Mouse (Mus musculus) gastrocnemius, postnatal 4 days (tissue): ENCODE measurements at regions not wholly inside any gene's neighbourhood (a gene's known extent, or its start where the extent isn't known, plus 50 kb on each side); places are given as distances from the start of the nearest gene placed in this dataset.

Experiments
- DNase-seq, 2 experiments: peaks; one replicate each; pipeline ENCODE4 v3.0.0; 2021 to 2022; ENCODE audit warnings: low spot score in 2 of 2, mixed read lengths in 2 of 2

- DNase-seq = no peak
Observed at GRCm38 (mm10) chr11:111273651-111274050, 207.7 kb downstream of the Kcnj2 start.

- DNase-seq = no peak
Observed at GRCm38 (mm10) chr11:111280769-111281168, 214.8 kb downstream of the Kcnj2 start.

- no peak for DNase-seq
Observed at GRCm38 (mm10) chr11:111281237-111282160, 215.5 kb downstream of the Kcnj2 start.

GRCm38 (mm10) chr11:111282283-111282682 lies 216.3 kb downstream of the Kcnj2 start:
- no peak for DNase-seq

- DNase-seq = no peak
Observed at GRCm38 (mm10) chr11:111290537-111290936, 224.6 kb downstream of the Kcnj2 start.

- DNase-seq = no peak
Observed at GRCm38 (mm10) chr11:111296309-111296721, 230.4 kb downstream of the Kcnj2 start.

- DNase-seq = no peak
Observed at GRCm38 (mm10) chr11:111312802-111313201, 246.8 kb downstream of the Kcnj2 start.

- DNase-seq = no peak
Observed at GRCm38 (mm10) chr11:111313566-111313965, 247.6 kb downstream of the Kcnj2 start.

- DNase-seq = no peak
Observed at GRCm38 (mm10) chr11:111321576-111321975, 255.6 kb downstream of the Kcnj2 start.

- DNase-seq = no peak
Observed at GRCm38 (mm10) chr11:111324453-111325010, 258.6 kb downstream of the Kcnj2 start.

- no peak for DNase-seq
Observed at GRCm38 (mm10) chr11:111326915-111327314, 261.0 kb downstream of the Kcnj2 start.

- no peak for DNase-seq
Observed at GRCm38 (mm10) chr11:111328258-111328657, 262.3 kb downstream of the Kcnj2 start.

GRCm38 (mm10) chr11:111331592-111331991 lies 265.6 kb downstream of the Kcnj2 start:
- no peak for DNase-seq

GRCm38 (mm10) chr11:111333021-111333420 lies 267.1 kb downstream of the Kcnj2 start:
- no peak for DNase-seq

GRCm38 (mm10) chr11:111347562-111347961 lies 281.6 kb downstream of the Kcnj2 start:
- no peak for DNase-seq

GRCm38 (mm10) chr11:111350028-111350427 lies 284.1 kb downstream of the Kcnj2 start:
- no peak for DNase-seq

- no peak for DNase-seq
Observed at GRCm38 (mm10) chr11:111363363-111363762, 297.4 kb downstream of the Kcnj2 start.

- no peak for DNase-seq
Observed at GRCm38 (mm10) chr11:111377165-111377564, 311.2 kb downstream of the Kcnj2 start.

- DNase-seq = no peak
Observed at GRCm38 (mm10) chr11:111379842-111380241, 313.9 kb downstream of the Kcnj2 start.

- no peak for DNase-seq
Observed at GRCm38 (mm10) chr11:111398706-111399105, 332.7 kb downstream of the Kcnj2 start.

GRCm38 (mm10) chr11:111409266-111409665 lies 343.3 kb downstream of the Kcnj2 start:
- no peak for DNase-seq

GRCm38 (mm10) chr11:111424871-111425270 lies 358.9 kb downstream of the Kcnj2 start:
- no peak for DNase-seq

GRCm38 (mm10) chr11:111426715-111427114 lies 360.8 kb downstream of the Kcnj2 start:
- DNase-seq = no peak
